Mouse (Mus musculus) megakaryocyte progenitor cell, adult 5-6 weeks (primary cell): ENCODE measurements around the gene Gm826. TPM values are rescaled to one million over a fixed set of nuclear protein-coding genes. Genes with fewer than 3 reads are reported as not detected.

ENCODE experiments used
- ATAC-seq: replicated peaks from 2 replicates; pipeline ENCODE4 v1.8.0; 2016; ENCODE audit warnings: mild to moderate bottlenecking, moderate TSS enrichment, inconsistent platforms; ENCODE audit not compliant: poor library complexity
- total RNA-seq, 2 experiments: library from RNA; stranded (forward) in 1 of 2; stranded (reverse) in 1 of 2; fragments of 157-497, 149-512 nt in 1 of 2; fragments of 200-1000 nt in 1 of 2; gene quantifications; 2 replicates each; pipeline versions ENCODE4 v1.2.3 to v1.2.4; 2015 to 2017

The Gm826 gene
- not detected in 2 replicates for total RNA-seq (2015)
- total RNA-seq (2017) = not detected in 2 replicates

DNA sequence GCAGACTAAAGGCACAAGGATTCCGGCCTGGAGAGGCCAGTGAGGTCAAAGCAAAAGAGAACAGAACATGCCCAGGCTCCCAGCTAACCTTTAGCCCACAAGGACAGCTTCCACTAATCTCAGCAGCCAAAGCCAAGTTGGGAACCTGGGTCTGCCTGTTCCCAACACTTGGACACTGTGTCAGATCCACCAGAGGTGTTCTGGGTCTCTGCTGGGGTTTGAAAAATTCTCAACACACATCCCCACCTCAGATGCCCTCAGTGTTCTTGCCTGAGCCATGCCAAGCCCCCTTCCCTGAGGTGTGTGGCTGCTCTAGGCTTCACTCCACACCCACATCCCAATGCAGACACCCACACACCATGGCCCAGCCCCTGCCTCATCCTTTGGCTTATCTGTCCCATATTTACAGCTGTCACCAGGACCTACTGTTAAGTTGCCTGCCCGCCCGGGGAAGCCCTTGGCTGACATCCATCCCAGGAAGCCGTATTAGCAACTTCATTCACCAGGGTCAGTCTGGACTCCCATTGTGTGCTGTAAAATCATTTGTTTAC, at the start of gene Gm826:
Gene Gm826, minus strand, starts transcription at position 52 of the 551 bp plus-strand sequence.
- ATAC-seq = no peak

DNA sequence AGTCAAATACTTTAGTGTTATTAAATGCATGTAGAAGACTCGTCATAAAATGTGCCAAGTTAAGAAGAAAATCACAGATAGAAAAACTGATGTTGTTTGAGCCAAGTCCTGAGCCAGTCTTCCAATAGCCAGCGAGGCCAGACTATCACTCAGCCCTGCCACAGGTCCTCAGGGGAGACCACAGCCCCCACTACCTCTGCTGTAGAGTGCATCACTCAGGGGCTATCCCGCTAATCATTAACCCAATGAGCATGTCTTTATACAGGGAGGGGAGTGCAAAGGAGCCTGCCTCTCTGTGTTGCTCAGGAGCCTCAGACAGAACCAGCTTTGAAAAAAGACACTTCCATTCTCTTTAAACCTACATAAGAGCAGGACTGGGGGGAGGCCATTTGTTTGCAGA, 49.5 kb upstream of the Gm826 start:
- no peak for ATAC-seq

DNA sequence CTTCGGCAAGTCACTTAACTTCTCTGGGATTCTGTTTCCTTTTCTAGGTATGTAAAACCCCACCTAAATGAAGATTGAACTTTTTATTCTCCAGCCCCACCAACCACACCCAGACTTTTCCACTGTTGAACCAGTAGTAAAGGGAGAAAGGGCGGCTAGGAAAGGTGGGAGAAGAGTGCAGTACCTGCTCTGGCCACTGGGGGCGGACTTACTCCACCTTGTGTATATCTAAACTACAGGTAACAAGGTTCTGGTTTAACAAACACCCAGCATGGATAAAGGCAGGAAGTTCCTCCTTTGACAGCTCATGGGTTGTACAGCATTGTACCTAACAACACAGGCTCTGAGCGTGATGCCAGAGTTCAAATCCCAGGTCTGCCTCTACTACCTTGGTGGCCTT, 44.3 kb upstream of the Gm826 start:
- ATAC-seq = peak; percentile 83

DNA sequence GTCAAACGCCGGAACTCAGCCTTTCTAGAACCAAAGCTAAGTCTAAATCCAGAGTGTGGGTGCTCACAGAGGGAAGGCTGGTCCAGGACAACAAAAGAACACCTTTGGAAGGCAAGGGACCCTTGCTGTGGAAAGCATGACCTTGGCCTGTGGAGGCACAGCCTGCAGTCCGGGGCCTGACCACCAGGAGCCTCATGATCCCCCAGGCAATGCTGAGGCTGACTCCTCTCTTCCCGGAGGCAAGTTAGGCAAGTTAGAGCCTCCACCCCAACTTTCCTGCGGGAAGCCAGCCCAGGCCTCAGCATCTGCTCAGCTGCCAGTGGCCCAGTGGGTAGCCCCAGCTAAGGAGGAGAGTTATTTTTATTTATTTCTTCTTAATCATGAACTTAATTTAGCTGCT, 42.3 kb upstream of the Gm826 start:
- 0 out of 2 replicates have a peak, but pooled peaks have one; percentile 29 for ATAC-seq

DNA sequence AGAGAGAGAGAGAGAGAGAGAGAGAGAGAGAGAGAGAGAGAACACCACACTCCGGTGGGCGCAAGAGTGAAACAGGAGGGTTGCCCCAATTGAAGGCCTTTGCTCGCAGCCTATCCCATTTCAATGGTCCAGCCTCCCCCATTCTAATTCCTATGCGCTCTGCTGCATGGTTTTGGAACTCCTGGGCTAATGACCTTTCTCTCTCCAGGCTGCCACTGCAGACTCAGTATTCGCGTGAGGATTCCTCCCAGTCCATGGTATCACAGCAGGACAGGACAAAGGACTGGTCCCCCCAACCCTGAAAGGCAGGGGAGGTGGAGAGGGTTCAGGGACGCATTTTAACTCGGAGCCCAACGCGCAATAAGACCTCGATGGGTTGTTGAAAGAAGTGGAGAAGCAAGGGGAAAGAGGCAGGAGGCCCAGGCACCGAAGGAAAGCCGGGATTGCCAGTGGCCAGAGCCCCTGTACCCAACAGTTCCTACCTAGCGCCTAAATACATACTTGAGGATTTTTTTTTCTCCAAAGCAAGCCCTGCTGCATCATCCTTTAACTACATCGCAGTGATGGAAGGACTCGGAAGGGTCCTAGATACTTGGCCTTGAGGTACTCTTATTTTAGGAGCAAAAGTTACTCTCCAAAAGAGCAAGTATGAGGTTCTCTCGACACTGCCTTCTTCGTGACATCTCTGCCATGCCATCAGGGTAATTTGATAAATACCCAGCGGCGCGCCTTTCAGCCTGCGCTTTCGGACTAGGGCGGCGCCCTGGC, 35.9 kb upstream of the Gm826 start:
- no peak for ATAC-seq

DNA sequence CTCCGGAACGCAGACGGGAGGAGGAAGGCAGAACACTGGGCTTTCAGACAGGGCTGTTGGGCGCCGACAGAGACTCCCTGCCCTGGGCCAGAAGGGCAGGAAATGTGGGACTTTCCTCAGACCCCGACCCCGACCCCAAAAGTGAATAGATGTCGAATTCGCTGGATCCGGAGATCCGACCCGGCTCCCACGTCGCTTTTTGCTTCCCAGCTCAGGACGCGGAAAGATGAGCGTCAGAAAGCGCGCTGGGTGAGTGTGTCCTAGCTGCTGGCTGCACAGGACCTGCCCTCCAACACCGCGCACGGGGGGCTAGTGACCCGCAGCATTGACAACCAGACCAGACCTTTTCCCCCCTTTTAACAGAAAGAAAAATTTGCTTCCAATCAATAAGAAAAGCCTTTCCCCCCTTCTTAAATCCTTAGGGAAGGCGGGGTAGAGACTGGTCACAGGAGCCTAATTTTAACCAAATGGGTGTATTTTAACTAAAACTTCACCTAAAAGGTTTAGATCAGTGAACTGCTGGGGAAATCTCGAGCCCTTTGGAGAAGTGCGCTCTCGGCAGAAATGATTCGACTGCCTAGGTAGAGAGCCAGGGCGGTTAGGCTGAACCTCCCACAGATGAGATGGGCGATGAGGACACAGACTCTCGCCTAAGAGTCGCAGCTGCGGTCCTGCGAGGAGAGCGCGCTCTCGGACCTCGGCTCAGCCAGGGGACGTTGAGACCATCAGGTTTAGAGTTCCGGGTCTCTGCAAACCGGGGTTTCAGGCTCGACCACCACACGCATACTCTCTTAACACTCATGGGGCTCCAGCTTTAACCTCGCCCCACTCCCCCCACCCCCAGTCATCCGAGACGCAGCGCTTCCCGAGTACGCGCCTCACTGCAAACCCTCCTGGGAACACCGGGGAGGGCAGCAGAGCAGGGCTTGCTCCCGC, 34.7 kb upstream of the Gm826 start:
- ATAC-seq = no peak

DNA sequence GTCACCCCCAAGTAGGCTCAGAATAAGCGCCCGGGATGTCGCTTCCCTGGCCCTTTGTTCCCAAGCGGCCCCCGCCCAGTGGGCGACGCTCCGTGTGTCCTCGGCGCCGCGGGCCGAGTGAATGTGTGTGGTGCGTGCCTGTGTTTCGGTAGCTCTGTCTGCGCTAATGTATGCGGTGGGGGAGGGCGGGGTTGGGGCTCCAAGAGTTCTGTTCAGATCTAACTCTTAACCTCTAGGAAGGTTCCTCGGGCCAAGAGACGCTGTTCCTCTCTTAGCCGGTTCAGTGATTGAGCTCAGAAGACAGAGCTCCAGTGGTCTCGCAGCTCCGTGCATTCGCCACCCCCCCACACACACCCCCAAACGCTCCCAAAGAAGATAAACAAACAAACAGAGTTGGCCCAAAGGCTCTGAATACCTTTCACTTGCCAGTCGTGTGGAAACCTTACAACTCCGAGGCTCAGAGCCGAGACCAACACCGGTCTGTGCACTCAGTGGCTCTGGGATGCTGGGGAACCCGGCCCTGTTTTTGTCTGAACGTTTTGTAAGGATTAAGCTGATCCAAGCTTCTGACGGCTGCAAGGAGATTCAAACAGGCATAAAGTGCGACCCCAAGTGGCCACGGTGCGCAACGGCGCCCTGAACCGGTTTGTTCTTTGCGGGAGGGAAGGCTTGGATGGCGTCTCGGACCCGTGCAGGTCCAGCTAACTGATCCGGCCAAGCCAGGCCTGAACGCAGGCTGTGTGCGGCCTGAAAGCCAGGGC, 33.7 kb upstream of the Gm826 start:
- peak; percentile 72 for ATAC-seq

DNA sequence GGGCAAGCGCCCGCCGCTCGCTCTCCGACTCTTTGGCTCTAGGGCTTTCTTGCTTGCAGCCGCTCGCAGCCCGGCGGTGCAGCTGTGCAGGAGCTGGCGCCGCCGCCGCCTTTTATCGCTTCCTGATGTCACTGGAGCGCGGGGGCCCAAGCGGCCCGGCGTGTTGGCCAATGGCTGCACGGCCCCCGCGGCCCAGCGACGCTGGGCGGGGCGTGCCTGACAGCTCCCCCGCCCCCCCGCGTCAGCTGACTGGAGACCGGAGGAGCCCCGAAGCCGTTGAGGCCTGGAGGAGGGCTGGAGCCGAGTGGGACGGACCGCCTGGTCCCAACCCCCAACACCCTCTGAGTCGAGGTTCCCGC, 33.0 kb upstream of the Gm826 start, which contains the start of gene Mafb:
Gene Mafb, minus strand, starts transcription at position 86 of the 359 bp plus-strand sequence.
- peak; percentile 68 for ATAC-seq

DNA sequence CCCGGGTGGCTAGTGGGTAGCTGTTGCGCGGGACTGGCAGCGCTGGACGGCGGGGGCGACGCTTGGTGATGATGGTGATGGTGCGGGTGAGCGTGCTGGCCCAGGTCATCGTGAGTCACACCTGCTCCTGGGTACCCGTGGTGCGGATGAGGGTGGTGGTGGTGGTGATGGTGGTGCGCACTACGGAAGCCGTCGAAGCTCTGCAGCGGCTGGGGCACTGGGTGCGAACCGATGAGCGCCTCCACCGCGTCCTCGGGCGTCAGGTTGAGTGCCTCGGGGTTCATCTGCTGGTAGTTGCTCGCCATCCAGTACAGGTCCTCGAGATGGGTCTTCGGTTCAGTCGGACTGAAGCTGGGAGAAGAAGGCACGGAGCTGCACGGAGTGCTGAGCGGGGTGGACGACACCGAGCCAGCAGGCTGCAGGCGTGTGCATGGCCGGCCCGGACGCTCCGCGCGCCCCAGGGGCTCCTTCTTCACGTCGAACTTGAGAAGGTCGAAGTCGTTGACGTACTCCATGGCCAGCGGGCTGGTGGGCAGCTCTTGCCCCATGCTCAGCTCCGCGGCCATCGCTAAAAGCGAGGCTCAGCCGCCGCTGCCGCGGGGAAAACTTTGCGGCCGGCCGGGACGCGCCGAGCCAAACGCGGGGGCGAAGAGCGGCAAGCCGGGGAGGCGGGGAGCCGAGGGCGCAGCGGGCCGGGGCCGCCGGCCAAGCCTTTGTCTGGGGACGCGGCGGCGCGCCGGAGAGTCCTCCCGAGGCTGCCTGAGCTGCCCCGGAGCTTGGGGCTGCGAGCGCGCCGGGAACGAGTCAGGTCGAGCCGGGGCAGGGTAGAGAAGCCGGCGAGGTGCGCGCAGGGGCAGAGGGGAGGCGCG, 32.4 kb upstream of the Gm826 start:
- no peak for ATAC-seq

DNA sequence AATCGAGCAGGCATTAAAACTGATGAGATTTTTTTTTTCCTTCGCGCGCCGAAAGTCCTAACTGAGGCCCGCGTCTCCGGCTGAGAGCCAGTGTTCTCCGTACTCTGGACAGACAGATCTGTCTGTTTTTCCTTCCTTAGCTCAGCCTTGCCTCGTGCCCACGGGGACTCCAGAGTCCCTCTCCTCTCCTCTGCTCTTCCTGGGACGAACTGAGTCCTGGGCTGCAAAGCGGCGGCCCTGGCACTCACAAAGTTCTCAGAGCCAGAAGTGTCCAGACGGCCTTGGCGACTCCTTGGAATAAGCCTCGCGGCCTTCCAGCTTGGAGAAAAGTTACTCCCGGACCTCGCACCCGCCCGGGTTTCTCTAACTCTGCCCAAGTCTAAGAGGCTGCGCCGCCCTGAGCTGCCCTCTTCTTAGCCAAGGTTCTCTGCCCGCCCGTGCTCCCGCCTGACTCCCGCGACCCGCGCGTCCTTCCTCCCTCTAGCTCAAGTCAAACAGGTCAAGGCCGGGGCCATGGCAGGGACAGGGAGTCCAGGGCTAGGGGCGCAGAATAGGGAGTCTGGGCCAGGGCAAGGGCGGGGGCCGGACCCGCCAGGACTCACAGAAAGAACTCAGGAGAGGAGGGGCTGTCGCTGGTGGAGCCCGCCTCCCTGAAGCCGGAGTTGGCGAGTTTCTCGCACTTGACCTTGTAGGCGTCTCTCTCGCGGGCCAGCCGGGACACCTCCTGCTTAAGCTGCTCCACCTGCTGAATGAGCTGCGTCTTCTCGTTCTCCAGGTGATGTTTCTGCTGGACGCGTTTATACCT, 31.3 kb upstream of the Gm826 start:
- ATAC-seq = no peak

DNA sequence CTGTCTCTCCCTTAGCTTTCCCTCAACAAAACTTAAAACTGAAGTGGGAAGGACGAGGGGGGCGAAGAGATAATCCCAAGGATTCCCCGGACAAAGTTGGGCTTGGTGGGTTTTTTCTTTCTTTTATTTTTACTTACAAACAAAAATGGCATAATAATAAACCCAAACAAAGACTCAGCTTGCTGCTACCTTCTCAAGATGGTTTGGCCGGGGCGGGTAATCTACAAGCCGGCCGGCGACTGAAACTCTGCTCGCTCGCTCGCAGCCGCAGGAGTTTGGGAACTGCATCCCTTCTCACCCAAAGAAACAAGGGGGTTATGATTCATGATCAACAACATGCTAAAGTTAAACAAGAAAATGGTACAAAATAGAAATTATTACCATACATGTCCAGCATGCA, 30.7 kb upstream of the Gm826 start:
- no peak for ATAC-seq

DNA sequence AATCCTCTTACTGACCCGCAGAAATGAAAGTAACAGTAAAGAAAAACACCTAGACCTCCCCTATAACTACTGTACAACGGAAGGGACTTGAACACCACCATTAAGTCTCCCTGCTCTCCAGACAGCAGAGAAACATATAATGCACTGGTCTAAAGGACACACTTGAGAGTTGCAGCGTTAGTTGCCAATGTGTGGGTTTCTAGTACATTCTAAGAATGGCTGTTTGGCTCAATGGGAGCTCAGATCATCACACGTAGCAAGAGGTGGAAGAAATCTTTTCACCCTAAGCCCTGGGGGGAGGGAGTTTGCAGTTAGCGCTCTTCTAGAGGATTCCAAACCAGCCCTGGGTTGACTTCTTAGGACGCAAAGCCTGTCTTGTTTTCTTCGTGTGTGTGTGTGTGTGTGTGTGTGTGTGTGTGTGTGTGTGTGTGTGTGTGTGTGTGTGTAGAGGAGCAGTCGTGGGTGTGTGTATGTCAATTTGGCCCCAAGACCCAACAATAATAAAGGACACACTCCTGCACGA, 30.2 kb upstream of the Gm826 start:
- ATAC-seq = no peak

DNA sequence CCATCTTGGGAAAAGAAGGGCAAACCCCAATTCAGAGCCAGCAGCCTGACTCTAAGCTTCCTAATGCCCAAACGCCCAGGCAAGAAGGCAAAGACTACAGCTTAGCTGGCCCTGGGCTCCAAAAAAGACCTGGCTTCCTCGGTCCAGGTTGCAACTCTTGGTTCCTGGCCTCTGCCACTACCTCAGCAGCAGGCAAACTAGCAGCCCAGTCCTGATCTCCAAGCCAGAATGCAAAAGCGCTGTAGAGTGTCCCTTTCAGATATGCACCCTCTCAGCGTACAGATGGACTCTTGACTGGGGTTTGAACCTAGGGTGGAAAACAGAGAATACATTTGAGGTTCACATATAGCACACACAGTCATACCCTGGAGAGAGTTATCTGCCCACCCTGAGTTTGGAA, 29.2 kb upstream of the Gm826 start:
- no peak for ATAC-seq

DNA sequence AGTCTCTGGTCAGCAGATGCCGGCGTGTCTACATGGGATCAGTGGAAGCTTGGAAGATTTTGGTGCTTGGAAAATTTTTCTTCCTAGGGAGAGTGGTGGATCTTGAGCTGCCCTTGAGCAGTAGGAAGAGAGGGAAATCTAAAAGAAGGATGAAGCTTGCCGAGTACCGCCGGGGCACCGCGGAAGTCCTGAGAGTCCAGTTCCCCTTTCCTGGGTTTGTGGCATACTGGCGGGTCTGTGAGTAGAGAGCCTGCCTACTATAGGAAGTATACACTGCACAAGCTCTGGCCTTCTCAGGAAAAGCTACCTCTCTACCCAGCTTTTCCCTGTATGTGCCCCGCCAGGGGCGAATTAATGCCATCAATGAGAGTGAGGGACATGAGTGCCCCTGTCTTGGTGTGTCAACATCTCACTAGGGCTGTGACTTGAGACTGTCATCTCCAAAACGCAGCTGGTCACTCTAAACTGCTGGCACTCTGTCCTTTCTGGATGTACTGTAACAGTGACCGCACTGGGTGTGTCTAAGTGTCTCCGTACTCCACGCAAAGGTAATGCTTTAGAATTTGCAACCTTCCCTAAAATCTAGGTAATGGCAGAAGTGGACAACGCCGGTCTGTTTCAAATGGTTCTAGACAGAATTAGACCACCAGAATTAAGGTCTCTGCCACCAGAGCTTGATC, 27.6 kb upstream of the Gm826 start:
- peak; percentile 80 for ATAC-seq

DNA sequence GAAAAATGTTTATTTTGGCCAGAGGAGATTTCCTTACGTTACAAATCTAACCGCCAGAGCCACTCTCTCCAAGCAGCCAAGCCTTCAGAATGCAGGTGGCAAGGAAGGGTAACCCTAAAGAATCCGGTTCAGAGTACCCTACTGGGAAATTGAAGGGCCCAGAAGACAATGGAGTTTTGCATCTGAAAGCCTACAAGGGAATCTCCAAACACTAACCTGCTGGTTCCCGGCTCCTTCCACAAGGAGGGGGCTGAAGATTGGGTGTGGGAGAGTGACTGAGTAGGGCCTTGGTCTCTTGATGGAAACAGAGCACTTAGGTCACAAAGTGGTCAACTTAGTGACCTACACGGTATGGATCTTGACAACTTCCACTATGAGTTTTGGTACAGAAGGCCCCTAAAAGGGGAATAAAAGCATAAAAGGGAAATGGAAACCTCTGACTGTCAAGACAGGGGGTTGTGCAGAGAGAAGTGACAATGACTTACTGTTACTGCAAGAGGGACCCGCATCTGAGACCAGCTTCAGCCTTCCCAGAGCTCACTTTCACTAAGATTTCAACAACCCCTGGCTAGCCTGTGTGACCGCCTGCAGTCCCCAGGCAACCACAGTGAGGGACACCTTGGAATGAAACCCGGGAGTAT, 26.4 kb upstream of the Gm826 start:
- ATAC-seq = peak; percentile 47

DNA sequence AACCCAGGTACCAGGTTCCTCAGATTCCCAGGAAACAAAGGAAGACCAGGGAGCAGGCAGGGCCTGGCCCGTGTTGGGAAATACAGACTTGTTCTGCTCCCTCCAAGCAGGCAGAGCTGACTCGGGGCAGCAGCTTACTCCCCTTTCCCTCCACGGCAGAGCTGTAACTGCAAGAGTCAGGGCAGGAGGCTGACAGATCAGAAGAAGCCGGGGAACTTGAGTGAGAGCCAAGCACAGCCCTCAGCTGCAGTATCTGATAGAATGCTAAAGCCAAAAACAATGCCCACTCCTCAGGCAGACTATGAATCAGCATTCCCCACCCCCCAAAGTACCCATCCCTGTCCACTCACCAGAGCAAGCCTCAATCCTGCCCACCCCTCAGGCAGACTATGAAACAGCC, 24.9 kb upstream of the Gm826 start:
- no peak for ATAC-seq

DNA sequence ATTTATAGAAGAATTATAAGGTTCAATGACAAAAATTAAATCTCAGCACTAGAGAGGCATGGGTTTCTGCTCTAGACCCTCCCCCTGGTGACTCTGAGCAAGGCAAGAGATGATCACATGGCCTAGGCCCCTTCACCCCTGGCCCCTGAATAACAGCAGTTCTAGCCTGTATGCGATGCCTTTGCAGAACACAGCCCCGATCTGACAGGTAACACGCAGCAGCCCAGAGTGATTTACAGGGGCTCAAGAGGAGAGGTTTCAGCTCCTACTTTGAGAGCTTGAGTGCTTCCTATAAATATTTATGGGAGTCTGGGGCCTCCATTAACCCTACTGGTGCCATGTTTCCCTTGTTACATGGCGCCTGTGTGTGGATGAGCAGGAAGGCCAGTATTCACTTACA, 23.5 kb upstream of the Gm826 start:
- ATAC-seq = no peak

DNA sequence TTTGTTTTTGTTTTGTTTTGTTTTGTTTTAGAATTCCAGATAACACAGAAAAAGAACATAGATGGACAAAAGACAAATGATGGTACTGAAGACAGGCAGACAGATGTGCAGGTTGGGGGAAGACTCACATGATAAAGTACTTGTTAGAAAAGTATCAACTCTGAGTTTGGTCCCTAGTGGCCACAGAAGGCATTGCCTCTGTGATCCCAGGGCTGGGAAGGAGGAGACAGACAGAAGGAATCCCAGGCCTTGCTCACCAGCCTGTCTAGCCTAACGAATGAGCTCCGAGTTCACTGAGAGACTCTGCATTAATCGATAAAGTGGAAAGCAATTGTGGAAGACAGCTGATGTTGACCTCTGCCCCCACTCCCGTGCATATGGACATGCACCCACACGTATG, 22.2 kb upstream of the Gm826 start:
- peak; percentile 38; the same call in 1 of the 2 replicates for ATAC-seq
